Mouse (Mus musculus) limb, embryonic 14.5 days (tissue): ENCODE results near the gene Mgat2. TPM values are rescaled to one million over a fixed set of nuclear protein-coding genes. Genes with fewer than 3 reads are reported as not detected.

Experiments used
- ATAC-seq: fragments of 200-750 bp; cut with Nextera tagmentation; 2 replicates; pipeline ENCODE4 v1.8.0; 2017; ENCODE audit warnings: low read depth, moderate number of reproducible peaks, moderate TSS enrichment; ENCODE audit not compliant: low FRiP score
- DNase-seq: peaks from one replicate; pipeline ENCODE4 v3.0.0-alpha.2; 2015; ENCODE audit warnings: low spot score
- H3K27ac ChIP-seq: fragments of 300-500 bp; sonication (generic); replicated peaks from 2 replicates; pipeline ENCODE4 v1.5.1; 2014; ENCODE audit warnings: low read depth, mild to moderate bottlenecking, low read length, moderate library complexity, mixed read lengths
- H3K27me3 ChIP-seq: fragments of 300-500 bp; sonication (generic); 2 replicates; pipeline ENCODE4 v1.6.1; 2014; ENCODE audit warnings: low read length, mixed read lengths; ENCODE audit not compliant: control insufficient read depth, insufficient read depth
- H3K36me3 ChIP-seq: fragments of 300-500 bp; sonication (generic); 2 replicates; pipeline ENCODE4 v1.6.1; 2014; ENCODE audit warnings: mild to moderate bottlenecking, low read length, moderate library complexity, mixed read lengths; ENCODE audit not compliant: control insufficient read depth, insufficient read depth
- H3K4me1 ChIP-seq: fragments of 300-500 bp; sonication (generic); 2 replicates; pipeline ENCODE4 v1.6.1; 2014; ENCODE audit warnings: antibody characterized with exemption, low read length, mixed read lengths; ENCODE audit not compliant: control insufficient read depth, insufficient read depth
- H3K4me2 ChIP-seq: fragments of 300-500 bp; sonication (generic); replicated peaks from 2 replicates; pipeline ENCODE4 v1.6.1; 2014; ENCODE audit warnings: low read depth, mild to moderate bottlenecking, low read length, moderate library complexity; ENCODE audit not compliant: severe bottlenecking
- H3K4me3 ChIP-seq: fragments of 300-500 bp; sonication (generic); replicated peaks from 2 replicates; pipeline ENCODE4 v1.5.1; 2014; ENCODE audit warnings: low read length
- H3K9ac ChIP-seq: fragments of 300-500 bp; sonication (generic); 2 replicates; pipeline ENCODE4 v1.6.1; 2014; ENCODE audit warnings: mild to moderate bottlenecking, low read depth, low read length, moderate library complexity; ENCODE audit not compliant: severe bottlenecking
- H3K9me3 ChIP-seq: fragments of 300-500 bp; sonication (generic); 2 replicates; pipeline ENCODE4 v1.6.1; 2016; ENCODE audit warnings: low read length; ENCODE audit not compliant: control insufficient read depth
- POLR2A ChIP-seq: fragments of 200-500 bp; IDR thresholded peaks from 2 replicates; pipeline ENCODE4 v1.8.0; 2012; ENCODE audit warnings: inconsistent platforms, mild to moderate bottlenecking, moderate library complexity, borderline replicate concordance; ENCODE audit not compliant: insufficient read depth, insufficient read length; ENCODE audit errors: extremely low read depth
- WGBS: fragments of 180-500 bp; shearing (Covaris S2); extraction: QIAGEN DNeasy Blood & Tissue Kit; methylation state at CpG from one replicate; pipeline ENCODE4 v1.1.7; 2014; 5-methylcytosine and 5-hydroxymethylcytosine counted together
- polyA plus RNA-seq, 2 experiments: library from polyadenylated mRNA; depleted of rRNA in 1 of 2; stranded (reverse) in 1 of 2; unstranded in 1 of 2; fragments of >200 nt; fragmentation: Nextera tagmentation in 1 of 2; extraction: Ambion mirVana in 1 of 2; gene quantifications; 2 replicates each; pipeline versions ENCODE4 v1.2.1 to v1.2.3; 2012 to 2014

Mgat2 gene
- polyA plus RNA-seq, 2 experiments: 31.0 to 59.1 TPM

GRCm38 (mm10) chr12:69214393-69214792, 30.4 kb downstream of the Mgat2 start:
- Histone ChIP-seq H3K27me3 (no peaks in the 10 kb centered on the region), H3K4me3 (no peak overlapping the region), H3K4me2 (no peak overlapping the region), H3K36me3 (peaks cover 70% of the 10 kb centered on the region), H3K9me3 (no peaks in the 10 kb centered on the region), H3K9ac (no peak overlapping the region), H3K4me1 (no peaks in the 10 kb centered on the region), H3K27ac (no peak overlapping the region)
- 92% methylated on average over 7 of the region's 7 CpGs for WGBS
- DNase-seq (no peak), ATAC-seq (no peak)
- no peak for TF ChIP-seq POLR2A

- H3K36me3 ChIP-seq: peaks cover 67% of the 10 kb centered on the region
- no peaks in the 10 kb centered on the region for H3K27me3 ChIP-seq
- DNase-seq (no peak), ATAC-seq (no peak)
- no peak for TF ChIP-seq POLR2A
- 87% methylated on average over 3 of the region's 3 CpGs for WGBS
- H3K4me3 ChIP-seq: no peak overlapping the region
- no peaks in the 10 kb centered on the region for H3K9me3 ChIP-seq
- no peak overlapping the region for H3K27ac ChIP-seq
- no peak overlapping the region for H3K9ac ChIP-seq
- H3K4me1 ChIP-seq: no peaks in the 10 kb centered on the region
- H3K4me2 ChIP-seq: no peak overlapping the region
Observed at GRCm38 (mm10) chr12:69215000-69215785, 31.2 kb downstream of the Mgat2 start.

GRCm38 (mm10) chr12:69216587-69216986, 32.6 kb downstream of the Mgat2 start:
- no peak for TF ChIP-seq POLR2A
- Histone ChIP-seq H3K9ac (no peak overlapping the region), H3K4me1 (no peaks in the 10 kb centered on the region), H3K4me3 (no peak overlapping the region), H3K27me3 (no peaks in the 10 kb centered on the region), H3K27ac (no peak overlapping the region), H3K9me3 (no peaks in the 10 kb centered on the region), H3K36me3 (peaks cover 76% of the 10 kb centered on the region), H3K4me2 (no peak overlapping the region)
- ATAC-seq (no peak), DNase-seq (no peak)
- 95% methylated on average over 7 of the region's 7 CpGs for WGBS

GRCm38 (mm10) chr12:69220613-69221277, 36.8 kb downstream of the Mgat2 start:
- H3K4me2 ChIP-seq: no peak overlapping the region
- H3K36me3 ChIP-seq: peaks cover 58% of the 10 kb centered on the region
- 92% methylated on average over 19 of the region's 19 CpGs for WGBS

DNA sequence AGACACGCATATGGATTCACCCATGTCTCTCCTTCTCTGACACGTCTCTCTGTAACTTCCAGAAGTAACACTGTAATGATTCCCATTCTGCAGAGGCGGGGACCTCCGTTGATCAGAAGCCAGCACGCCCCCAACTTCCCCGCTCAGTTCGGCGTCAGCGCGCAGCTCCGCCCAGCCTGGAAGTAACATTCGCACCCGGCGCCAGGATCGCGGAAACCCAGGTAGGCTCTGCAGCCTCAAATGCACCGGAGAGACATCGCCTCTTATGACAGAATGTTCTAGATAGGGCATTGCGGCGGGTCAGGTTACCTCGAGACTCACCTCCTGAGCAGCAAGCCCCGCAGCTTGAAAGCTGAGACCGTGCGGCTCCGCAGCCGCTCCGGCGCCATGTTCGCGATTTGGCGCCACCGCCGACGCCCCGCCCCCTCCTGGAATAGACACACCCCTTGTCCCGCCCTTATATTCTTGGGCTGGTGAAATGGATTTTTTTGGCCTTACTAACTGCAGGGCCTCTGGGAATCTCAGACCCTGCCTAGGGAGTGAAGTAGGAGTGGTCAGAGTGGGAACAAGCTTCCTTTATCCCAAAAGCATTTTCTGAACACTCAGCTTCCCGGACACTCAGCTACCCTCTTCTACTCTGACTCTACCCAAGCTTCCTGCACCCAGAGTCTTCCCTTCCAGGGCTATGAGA, 44.0 kb downstream of the Mgat2 start, which contains the start of gene Pole2:
Pole2 (minus strand) TSS at position 420 of the 691 bp plus-strand sequence.
- no peaks in the 10 kb centered on the region for H3K27me3 ChIP-seq
- peak within 1 kb of the TSS; percentile 60 for H3K9ac ChIP-seq
- H3K27ac ChIP-seq: peak within 1 kb of the TSS; percentile 87
- peak; percentile 97 for ATAC-seq
- peak; percentile 44; the same call in 1 of the 2 replicates for TF ChIP-seq POLR2A
- peak; percentile 87 for DNase-seq
- peak within 1 kb of the TSS; percentile 51 for H3K4me3 ChIP-seq
- no peaks in the 10 kb centered on the region for H3K9me3 ChIP-seq
- peaks cover 10% of the 10 kb centered on the region; the same call in 1 of the 2 replicates for H3K4me1 ChIP-seq
- peaks cover 8% of the 10 kb centered on the region for H3K36me3 ChIP-seq
- H3K4me2 ChIP-seq: peak within 1 kb of the TSS; percentile 50
- WGBS: under 1% methylated on average over 37 of the region's 37 CpGs

More at GRCm38 (mm10) chr12:69220613-69221277, 36.8 kb downstream of the Mgat2 start:
- Histone ChIP-seq H3K4me3 (no peak overlapping the region), H3K9me3 (no peaks in the 10 kb centered on the region), H3K27me3 (no peaks in the 10 kb centered on the region), H3K9ac (no peak overlapping the region), H3K4me1 (no peaks in the 10 kb centered on the region), H3K27ac (no peak overlapping the region)
- no peak for ATAC-seq
- no peak for DNase-seq
- no peak for TF ChIP-seq POLR2A
